Mouse (Mus musculus) adrenal gland, postnatal 4 days (tissue): Measurements from ENCODE around the gene Usp46. TPM values are rescaled to one million over a fixed set of nuclear protein-coding genes. Genes with fewer than 3 reads are reported as not detected.
A peak's percentile ranks its signal among the peaks of the same experiment; 100 is the strongest.

Source experiments
- DNase-seq, 2 experiments: peaks; one replicate each; pipeline ENCODE4 v3.0.0; 2021 to 2022; ENCODE audit warnings: low spot score in 2 of 2, mixed read lengths in 2 of 2
- long read RNA-seq, 2 experiments: library from polyadenylated mRNA; stranded (forward); transcript quantifications; one replicate each; pipeline ENCODE4 v2.0.0; 2021
- total RNA-seq, 2 experiments: library from RNA; stranded (reverse); gene quantifications; 2 replicates each; pipeline ENCODE4 v1.2.3; 2021

Usp46 gene
- total RNA-seq = 10 to 100 TPM; 42.6 to 45.0 TPM
- long read RNA-seq, experiment 1, full-length matches to known transcripts = 10 of 13 reads
- long read RNA-seq, experiment 1, partial matches to known transcripts = 1 of 13 reads
- long read RNA-seq, experiment 1, other reads (novel, unspliced or antisense) = 2 of 13 reads
- long read RNA-seq, experiment 2, full-length matches to known transcripts = 29 of 40 reads
- long read RNA-seq, experiment 2, partial matches to known transcripts = 1 of 40 reads
- long read RNA-seq, experiment 2, other reads (novel, unspliced or antisense) = 10 of 40 reads

DNA sequence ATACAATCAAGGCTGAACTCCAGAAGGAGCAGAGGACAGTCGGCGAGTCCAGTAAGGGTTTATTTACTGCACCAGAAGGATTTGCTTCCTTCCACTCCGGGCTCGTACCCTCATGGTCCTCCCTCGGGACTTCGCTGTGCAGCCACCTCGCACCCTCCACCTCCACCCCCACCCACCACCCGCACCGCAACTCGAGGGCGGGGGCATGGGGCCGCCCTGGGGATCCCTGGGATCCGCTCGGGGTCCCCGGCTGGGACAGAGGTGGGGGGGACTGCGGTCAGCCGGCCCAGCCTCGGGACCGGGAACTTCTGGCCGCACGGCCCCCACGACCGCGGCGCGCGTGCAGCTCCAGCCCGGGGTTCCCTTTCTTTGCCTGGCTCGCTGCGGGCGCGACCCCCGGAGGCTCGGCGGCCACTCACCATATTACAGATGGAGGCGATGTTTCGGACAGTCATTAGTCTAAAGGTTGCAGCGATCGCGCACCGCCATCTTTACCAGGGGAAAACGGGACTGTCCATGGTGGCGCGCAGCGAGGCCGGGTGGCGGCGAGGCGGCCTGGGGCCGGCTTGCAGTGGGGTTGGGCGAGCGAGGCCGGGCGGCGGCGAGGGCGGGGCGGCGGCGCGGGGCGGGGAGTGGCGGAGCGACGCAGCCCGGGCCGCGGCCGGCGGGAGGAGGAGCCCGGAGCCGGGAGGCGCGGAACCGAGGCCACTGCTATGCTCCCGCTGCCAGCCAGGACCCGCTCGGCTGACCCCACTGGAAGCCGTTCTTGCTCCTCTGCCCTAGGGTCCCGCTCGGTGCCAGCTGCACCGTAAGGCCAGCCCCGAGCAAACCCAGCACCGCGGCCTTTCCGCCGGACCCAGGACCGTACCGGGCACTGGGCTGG, at the start of gene Usp46:
Usp46 (minus strand) TSS at position 601 of the 883 bp plus-strand sequence.
- peak; percentile 77 to 79 for DNase-seq

DNA sequence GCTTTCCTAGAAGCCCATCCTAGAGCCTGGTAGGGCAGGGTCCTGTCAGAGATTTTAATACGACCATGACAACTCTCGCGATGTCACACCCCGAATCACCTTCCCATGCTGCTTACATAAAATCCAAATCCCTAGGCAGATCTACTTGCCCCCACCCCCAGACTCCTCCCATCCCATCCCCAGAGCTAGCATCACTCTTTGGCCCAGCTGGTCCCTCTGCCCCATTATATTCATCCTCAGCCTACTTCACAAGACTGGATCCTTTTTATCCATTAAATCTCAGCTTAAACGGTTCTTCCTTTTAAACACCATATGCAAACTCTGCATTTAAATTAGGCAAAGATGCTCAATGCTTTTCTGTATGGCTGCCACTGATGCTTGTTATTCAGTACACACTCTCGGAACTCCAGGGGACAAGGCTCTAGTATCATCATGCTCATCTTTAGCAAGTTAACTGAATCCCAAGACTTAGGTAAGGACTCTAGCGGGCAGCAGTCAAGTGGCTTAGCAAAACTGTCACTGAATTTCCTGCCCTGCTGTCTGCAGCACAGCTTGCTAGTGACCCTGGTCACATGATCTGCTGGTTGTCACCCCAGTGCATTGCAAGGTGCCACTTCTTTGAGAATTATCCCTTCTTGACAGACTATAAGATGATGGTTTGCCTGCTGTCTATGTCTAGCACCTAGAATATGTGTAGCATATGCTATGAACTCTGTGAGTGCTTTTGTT, 45.9 kb upstream of the Usp46 start:
- DNase-seq = no peak

DNA sequence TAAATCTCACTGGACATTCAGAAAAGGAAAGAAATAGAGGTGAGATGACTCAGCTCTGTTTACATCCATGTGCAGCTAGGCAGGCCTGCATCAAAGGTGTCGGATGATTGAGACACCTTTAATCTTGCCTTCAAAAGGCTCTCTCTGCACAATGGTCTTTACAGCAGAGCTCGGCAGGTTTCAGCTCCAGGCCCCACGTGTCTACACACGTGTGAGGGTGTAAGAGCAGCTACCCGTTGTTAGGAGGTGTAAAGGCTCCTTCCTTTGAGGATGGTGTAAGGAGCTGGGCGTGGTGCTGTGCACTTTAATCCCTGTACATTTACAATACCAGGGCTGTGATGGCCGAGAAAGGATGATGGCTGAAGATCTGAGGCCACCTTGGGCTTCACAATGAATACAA, 37.2 kb upstream of the Usp46 start:
- no peak for DNase-seq

DNA sequence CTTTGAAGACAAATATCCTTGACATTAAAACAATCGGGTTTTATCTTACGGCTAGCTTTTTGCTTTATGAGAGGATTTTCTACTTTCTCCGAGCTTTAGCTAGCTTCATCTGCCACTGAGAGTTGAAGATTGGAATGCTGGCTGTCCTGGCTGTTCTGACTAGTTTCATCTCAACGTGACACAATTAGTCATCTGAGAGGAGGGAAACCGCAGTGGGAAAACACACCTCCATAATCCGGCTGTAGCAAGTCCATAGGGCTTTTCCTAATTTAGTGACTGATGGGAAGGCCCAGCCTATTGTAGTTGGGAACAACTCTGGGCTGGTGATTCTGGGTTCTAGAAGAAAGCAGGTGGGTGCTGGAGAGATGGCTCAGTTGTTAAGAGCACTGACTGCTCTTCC, 33.5 kb upstream of the Usp46 start:
- no peak for DNase-seq

DNA sequence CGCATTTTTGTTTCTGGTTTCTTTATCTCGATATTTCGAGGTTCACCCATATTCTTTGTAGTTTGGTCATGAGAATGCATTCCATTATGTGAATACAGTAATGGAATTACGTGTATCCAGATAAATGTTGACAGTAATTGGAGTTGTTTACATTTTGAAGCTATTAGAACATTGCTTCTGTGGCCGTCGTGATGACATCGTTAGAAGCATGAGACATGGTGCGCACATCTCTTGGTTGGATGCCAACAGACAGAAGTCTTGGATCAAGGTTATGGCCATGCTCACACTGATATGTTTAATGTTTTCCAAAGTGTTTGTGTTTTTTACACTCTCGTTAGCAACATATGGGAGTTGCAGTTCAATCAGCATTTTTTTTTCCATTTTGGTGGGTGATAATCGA, 30.8 kb upstream of the Usp46 start:
- DNase-seq = no peak

DNA sequence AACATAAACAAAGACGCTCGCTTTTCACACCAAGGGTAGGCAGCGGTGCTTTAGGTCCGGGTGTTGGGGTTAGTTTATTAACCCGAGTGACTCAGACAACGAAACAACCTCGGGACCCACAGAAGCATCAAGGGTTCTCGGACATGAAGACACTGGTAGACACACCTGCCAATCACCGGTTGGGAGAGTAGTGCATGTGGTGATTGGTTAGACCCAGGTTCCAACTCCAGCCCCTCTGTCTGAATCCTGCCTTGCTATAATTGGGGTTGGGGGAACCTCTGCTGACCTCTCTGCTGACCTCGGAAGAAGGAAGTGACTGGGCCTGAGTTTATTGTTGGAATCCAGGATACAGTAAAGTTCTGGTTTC, 29.6 kb upstream of the Usp46 start:
- DNase-seq = no peak

DNA sequence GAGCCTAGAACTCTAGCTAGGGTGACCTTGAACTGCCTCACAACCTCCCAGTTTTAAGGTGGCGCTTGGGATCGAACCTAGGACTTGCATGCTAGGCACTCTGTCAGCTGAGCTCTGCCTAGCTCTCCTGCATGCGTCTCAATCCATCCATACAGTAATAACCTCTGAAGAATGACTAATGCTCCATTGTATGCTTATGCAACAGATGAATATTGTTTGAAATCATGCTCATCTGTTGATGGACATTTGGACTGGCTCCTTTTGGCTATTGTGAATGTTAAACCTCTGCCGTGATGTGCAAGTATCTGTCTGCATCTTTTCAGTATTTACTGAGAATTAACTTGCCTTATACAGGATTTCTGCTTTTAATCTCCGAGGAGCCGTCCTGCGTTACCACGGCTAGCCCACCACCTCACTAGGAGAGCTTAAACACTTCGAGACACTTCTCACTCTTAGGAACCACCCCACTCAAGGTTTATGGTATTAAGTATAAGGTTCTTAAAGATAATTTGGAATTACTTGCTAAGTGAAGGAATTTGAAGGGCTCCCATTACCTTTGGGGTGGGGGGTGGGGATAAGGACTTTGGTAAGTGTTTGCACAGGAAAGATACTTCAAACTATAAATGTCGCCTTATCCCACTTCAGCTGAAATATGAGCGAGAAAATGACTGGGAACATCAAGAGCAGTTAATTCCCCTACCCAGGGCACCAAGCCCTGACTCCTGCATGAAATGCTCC, 29.1 kb upstream of the Usp46 start:
- no peak for DNase-seq

DNA sequence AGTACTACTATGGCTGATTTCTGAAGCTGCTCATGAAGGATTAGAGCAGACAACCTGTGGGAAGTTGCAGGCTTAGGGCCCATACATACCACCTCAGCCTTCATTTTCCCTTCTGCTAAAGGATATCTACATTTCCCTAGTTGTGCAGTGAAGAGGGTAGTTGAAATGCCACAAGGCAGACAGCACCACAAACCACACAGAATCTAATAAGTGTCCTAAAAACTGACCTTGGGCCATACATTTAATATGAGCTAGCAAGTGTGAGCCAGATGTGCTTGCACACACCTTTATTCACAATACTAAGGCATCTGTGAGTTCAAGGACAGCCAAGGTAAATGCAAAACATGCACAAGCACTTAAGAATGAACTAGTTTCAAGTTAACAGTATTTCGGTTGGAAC, 27.8 kb upstream of the Usp46 start:
- no peak for DNase-seq

DNA sequence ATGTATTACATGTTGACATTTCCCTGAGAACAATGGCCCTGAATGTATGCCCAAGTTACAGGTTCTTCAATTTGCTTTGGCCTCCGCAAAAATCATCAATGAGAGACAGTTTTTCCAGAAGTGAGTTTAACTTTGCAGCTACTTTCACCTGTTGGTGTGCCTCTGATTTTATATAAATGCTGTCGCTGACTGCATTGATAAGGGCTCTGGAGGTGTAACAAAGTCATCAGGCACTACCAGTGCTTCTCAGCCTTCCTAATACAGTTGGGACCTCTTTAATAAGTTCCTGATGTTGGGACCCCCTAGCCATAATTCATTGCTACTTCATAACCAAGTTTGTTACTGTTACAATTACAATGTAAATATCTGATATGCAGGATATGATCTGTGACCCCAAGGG, 27.4 kb upstream of the Usp46 start:
- no peak for DNase-seq

DNA sequence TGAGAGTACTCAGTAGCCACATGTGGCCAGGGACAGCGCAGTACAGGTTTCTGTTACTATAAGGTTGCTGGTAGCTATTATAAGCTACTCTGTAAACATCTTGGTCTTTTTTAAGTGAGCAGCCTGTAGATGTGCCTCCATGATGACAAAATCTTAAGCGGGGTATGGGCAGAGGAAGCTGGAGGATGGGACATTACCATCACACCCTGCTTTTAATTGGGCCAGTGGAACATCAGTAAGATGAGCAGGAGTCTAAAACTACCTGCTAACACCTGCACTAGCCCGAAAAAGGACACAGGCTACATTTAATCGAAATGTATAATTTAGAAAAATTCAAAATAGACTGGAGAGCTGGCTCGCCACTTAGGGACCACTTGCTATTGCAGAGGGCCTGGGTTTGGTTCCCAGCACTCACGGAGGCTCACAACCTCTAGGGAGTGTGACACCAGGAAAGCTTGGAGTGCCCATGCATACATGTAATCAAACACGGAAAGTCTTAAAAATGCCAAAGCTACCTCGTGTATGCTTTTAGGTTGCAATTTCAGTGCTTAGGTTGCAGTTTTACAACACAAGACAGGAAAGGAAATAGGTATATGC, 26.7 kb upstream of the Usp46 start:
- no peak for DNase-seq

DNA sequence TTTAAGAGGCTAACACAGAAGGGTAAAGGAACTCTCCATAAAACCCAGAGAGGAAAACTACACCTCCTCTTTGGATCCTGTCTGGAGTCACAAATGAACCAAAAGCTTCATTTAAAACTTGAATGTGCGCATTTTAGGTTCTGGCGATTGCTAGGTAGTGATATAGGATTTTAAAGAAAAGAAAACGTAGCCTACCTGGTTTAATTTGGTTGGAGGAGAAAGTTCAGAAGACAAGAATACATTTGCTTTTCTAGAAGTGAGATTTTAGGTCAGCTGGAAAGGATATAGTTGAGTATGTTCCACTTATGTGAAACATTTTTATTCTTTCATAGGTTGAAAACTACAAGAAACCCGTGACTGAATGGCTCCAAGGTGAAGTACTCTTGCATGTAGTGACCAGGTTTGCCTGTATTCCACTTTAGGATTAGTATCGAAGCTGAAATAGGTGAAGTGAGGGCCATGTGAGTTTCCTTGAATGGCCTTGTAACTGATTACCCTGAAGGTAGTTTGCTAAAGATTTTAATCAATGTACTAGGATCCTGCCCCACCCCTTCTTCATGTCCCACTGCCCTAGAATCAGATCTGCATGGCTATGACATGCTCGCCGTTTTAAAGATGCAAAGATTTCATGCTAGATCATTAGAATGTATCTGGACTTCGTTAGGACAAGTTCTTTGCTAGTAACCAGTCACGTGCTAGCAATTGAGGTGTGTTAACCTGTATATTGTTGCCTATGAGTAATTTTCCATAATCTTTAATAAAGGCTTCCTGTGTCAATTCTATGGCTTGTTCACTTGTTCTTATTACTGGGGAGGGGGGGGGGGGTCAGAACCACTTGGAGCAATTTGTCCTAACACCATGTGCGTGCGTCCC, 25.6 kb upstream of the Usp46 start:
- no peak for DNase-seq

DNA sequence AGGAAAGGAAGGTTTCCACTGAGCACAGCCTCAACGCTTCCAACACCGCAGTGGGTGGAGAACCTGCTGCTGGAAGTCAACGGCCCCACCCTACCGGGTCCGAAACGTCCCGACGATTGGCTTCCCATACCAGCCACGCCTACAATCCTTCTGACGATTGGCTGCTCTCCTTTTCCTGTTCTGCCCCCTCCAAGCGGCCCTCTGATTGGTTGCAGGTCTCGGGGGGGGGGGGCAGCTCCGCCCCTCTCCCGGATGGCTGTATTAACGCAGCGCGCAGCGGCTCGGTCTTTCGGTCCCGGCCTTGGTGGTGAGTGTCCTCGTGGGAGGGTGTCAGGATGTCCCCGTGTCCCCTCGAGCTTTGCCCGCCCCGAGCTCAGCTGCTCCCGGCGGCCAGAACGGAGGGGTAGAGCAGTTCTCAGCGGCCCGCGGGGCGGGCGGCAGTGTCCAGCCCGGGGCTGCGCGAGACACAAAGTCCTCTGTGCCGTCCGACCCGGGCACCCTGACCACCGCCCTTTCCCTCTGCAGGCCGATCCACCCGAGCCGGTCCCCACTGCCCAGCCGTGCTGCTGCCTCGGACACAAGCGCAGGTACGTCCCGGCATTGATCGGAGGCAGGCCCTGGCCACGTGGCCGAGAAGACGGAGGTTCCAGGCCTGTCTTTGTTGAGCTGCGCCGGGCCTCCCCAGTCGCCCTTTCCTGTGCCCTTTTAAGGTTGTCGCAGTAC, 24.8 kb upstream of the Usp46 start:
- DNase-seq = peak; percentile 65 to 79

DNA sequence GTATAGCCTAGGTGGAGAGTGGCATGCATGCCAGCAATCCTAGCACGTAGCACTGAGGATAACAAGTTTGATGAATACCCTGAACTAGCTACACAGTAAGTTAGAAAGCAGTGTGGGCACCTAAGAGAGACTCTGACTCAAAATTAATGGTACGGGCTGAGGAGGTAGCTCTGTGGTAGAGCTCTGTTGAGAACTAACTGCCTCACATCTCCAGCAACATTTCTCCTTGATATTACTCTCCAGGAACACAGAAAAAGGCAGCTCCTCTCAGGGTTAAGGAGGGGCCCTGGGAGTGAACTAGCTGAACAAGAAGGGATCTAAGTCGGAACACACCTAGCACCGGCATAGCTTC, 24.2 kb upstream of the Usp46 start:
- DNase-seq = no peak

DNA sequence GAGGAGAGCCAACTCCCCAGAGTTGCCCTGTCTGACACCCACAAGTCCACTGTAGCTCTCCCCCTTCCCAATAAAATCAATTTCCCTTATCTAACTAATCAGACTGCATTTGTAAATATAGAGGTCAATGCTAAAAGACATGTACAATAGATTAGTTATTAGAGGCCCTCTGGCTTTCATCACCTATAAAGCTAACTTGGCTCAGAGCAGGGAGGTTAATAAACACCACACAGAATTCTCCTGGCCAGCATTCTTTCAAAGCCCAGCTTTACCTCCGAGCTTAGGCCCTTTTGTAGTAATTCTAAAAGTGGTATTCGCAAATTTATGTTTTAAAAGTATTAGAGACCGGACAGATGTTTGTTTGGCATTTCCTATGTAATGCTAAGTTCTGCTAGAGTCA, 21.4 kb upstream of the Usp46 start:
- DNase-seq = no peak

DNA sequence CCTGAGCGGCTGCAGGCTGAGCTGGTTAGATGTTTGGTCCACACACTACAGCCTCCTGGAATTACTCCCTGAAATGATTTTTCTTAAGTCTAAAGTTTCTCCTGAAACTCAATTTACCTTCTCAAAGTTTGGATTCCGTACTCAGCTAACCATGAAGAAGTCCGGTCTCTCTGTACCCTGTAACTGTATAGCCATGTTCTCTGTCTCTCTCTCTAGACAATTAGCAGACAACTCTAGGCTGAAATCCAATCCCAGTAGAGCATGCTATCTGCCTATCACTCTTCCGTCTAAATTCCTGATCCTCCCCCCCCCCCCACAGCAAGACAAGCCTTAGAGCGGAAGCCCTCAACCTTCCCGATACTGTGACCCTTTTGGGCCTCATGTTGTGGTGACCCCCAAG, 13.5 kb upstream of the Usp46 start:
- no peak for DNase-seq

DNA sequence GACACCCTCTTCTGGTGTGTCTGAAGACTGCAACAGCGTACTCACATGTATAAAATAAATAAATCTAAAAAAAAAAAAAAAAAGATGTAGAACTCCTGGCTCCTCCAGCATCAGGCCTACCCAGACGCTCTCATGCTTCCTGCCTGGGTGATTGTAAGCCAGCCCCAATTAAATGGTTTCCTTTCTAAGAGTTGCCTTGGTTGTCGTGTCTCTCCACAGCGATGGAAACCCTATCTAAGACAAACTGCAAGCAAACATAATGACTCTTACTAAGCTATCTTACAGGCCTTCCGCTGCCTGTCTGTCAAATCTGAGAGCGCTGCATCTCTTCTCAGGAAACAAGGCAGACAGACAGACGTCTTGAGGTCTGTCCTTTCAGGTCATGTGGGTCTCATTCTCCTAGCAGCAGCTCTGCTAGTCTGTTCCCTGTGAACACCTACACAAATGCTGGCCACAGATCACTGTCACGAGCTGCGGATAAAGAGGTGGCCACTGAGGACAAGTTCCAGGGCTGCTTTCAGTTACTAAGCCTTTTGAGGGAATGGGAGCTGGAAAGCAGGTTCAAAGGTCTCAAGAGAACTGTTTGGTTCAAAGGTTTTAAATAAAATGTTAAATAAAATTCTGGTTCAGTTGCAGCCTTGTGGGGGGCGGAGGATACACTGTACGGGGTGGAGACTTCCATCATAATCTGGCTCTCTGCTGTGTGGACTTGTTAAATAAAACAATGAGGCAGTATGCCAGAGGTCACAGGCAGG, 10.8 kb upstream of the Usp46 start:
- no peak for DNase-seq

DNA sequence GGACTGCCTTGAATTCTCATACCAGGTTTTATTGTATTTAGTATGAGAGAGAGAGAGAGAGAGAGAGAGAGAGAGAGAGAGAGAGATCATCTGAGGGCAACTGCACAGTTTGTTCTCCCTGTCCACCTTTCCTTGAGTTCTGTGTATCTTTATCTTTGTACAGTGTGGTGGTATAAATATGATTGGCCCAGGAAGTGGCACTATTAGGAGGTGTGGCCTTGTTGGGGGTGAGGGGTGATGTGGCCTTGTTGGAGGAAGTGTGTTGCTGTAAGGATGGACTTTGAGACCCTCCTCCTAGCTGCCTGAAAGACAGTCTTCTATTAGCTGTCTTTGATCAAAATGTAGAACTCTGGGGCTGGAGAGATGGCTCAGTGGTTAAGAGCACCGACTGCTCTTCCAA, 10.2 kb upstream of the Usp46 start:
- no peak for DNase-seq

DNA sequence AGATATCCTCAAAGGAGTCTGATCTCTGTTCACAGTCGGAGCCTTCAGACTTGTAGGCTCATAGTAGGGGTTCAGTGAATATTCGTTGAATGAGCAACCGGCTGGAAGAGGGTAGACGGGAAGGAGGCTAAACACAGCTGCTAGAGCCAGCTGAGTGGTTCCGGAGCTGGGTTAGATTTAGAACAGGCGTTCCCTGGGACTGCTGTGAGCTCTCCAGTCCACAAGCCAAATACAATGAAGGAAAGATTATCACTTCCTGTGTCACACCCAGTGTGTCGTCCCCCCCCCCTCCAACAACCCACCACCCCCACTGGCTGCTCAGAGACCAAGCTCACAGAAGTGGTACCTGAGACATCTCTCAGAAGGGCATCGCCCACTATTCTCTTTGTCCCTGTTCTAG, 9.7 kb upstream of the Usp46 start:
- DNase-seq = no peak

DNA sequence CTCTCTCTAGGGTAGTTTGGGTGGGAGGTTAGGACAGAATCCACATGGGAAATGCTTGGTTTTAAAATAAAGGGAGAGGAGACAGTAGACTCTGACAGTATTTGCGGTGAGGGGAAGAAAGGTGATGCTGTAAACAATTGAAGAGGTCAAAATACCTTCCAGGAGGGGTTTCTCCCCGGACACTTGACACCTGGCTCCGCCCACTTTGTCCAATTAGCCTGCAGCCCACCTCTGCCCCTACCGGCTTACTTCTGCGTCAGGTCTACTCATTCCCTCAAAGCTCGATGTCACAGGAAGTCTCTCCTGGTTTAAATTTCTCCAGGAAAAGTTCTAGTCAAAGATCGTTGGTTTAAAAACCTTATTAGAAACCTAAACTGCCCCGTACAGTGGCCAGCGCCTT, 8.5 kb upstream of the Usp46 start:
- DNase-seq = no peak
